Mouse (Mus musculus): ENCODE measurements at regions not wholly inside any gene's neighbourhood (a gene's known extent, or its start where the extent isn't known, plus 50 kb on each side); places are given as distances from the start of the nearest gene placed in this dataset.

- no peak for TF ChIP-seq CTCF (IDR thresholded peaks at IDR 0.05)
- no peak for TF ChIP-seq EP300 (IDR thresholded peaks at IDR 0.05)
Observed at GRCm38 (mm10) chr3:21263317-21263716, 813.1 kb upstream of the Tbl1xr1 start.
